Mouse (Mus musculus): Measurements from ENCODE around the gene Ehhadh. TPM values are rescaled to one million over a fixed set of nuclear protein-coding genes. Genes with fewer than 3 reads are reported as not detected.
"Not testable (repeated sequence)": the region's sequence is repeated elsewhere in the genome, so short reads cannot be mapped to it uniquely, and the experiment has no call there.

Gene Ehhadh
- total and polyA plus RNA-seq, 2 experiments from 2014 or later: 1.4 to 1.6 TPM

DNA sequence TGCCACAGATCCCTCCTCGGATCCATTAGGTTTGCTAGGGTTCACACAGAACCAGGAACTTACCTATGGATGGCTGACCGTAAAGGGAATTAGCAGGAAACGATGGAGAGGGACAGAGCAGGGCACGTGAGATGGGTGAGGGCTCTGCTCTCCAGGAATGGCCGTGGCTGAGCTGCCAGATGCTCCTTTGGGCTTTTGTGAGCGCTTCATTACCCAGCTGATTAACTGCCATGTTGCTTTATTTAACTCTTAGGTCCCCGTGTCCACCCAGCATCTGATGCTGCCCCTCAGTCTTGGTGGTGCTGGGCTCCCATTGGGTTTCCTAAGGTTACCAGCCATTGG lies 28.0 kb upstream of the Ehhadh start:
- Histone ChIP-seq H3K4me1 (ENCODE audit: insufficient read depth) (no peaks in the 10 kb centered on the region), H3K36me3 (ENCODE audit: insufficient read depth) (no peaks in the 10 kb centered on the region), H3K9ac (no peak overlapping the region), H3K4me2 (ENCODE audit: low read depth) (no peak overlapping the region), H3K4me3 (ENCODE audit: low read depth, low read length) (no peak overlapping the region), H3K27me3 (ENCODE audit: insufficient read depth, low read length) (no peaks in the 10 kb centered on the region), H3K27ac (ENCODE audit: low read depth, low read length) (no peak overlapping the region), H3K9me3 (ENCODE audit: low read length) (no peaks in the 10 kb centered on the region)
- ATAC-seq (0 out of 2 replicates have a peak, but pooled peaks have one; percentile 14), DNase-seq (no peak)
- 55% methylated on average over 7 of the region's 7 CpGs for WGBS
- no peak for TF ChIP-seq CTCF (IDR thresholded peaks at IDR 0.05; ENCODE audit: low read depth)

DNA sequence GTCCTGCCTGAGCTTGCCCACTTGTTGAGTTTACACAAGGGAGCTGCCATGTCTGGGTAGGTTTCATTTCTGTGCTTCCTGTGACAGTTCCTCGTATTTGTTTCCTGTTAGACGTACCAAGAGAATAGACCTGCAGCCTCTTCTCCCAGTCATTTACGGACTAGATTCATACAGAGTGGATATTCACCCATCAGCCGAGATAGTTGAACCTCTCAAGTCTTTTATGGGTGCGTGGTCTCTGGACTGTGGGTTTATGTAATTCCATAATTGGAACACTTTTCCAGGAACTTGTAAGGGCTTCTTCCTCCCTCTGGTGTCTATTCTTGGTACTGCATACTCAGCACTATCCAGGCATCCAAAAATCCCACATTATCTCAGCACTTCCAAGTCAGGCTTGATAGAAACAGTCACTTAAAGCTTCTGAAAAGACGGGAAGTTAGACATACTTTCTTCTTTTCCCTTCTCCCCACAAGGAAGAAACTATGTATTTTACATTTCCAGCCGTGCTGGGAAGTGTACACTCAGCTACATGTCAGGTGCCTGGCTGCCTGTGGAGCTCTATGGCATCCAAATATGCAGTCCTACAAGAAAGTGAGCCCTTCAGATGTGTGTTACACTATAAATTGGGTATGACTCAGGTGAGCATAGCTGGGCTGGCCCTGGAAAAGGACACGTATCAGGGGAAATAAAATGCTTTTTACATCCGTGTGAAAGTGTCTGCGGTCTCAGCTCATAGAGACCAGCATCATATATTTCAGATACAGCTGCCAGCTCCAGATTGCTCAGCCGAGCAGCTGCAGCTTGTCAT lies 27.5 kb upstream of the Ehhadh start:
- Histone ChIP-seq H3K4me3 (ENCODE audit: low read depth, low read length) (no peak overlapping the region), H3K27ac (ENCODE audit: low read depth, low read length) (no peak overlapping the region), H3K27me3 (ENCODE audit: insufficient read depth, low read length) (no peaks in the 10 kb centered on the region), H3K4me2 (ENCODE audit: low read depth) (no peak overlapping the region), H3K4me1 (ENCODE audit: insufficient read depth) (no peaks in the 10 kb centered on the region), H3K36me3 (ENCODE audit: insufficient read depth) (no peaks in the 10 kb centered on the region), H3K9ac (no peak overlapping the region), H3K9me3 (ENCODE audit: low read length) (no peaks in the 10 kb centered on the region)
- peak; percentile 89 for TF ChIP-seq CTCF (IDR thresholded peaks at IDR 0.05; ENCODE audit: low read depth)
- WGBS: 66% methylated on average over 11 of the region's 11 CpGs
- DNase-seq: peak; percentile 82
- ATAC-seq: peak; percentile 61

DNA sequence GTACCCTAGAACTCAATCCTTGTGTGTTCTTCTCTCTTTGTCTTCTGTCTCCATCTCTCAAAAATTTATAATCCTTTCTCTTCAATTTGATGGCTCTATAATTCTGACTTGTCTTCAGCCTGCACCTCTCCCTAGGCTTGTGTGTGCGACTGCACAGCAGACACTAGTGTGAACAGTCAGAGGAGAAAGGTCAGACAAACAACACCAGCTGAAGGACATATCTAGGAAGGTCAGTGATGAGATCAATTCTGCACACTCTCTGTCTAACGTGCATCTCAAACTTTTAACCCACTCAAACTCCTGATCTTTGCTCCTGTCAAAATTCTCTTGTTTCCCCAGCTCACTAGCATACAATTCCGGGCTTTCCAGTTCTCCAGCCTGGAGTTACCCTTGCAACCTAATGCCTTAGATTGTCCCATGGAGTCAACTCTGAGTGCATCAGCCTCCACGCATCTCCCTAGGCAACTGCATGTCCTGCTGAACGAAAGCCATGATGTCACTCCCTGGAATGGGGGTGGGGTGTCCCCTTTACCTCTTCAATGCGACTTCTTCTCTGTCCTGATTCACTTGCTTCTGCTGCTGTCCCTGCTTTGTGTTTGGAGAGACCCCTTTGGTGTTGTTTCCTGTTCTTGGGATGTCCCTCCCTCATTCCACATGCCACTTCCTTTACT lies 25.7 kb upstream of the Ehhadh start:
- H3K9ac ChIP-seq: no peak overlapping the region
- WGBS: 76% methylated on average over 6 of the region's 6 CpGs
- H3K4me2 ChIP-seq (ENCODE audit: low read depth): no peak overlapping the region
- no peaks in the 10 kb centered on the region for H3K27me3 ChIP-seq (ENCODE audit: insufficient read depth, low read length)
- ATAC-seq: no peak
- peaks cover 10% of the 10 kb centered on the region; the same call in 1 of the 2 replicates for H3K36me3 ChIP-seq (ENCODE audit: insufficient read depth)
- no peak overlapping the region for H3K27ac ChIP-seq (ENCODE audit: low read depth, low read length)
- no peaks in the 10 kb centered on the region for H3K9me3 ChIP-seq (ENCODE audit: low read length)
- DNase-seq: no peak
- no peak for TF ChIP-seq CTCF (IDR thresholded peaks at IDR 0.05; ENCODE audit: low read depth)
- no peak overlapping the region for H3K4me3 ChIP-seq (ENCODE audit: low read depth, low read length)
- H3K4me1 ChIP-seq (ENCODE audit: insufficient read depth): no peaks in the 10 kb centered on the region

DNA sequence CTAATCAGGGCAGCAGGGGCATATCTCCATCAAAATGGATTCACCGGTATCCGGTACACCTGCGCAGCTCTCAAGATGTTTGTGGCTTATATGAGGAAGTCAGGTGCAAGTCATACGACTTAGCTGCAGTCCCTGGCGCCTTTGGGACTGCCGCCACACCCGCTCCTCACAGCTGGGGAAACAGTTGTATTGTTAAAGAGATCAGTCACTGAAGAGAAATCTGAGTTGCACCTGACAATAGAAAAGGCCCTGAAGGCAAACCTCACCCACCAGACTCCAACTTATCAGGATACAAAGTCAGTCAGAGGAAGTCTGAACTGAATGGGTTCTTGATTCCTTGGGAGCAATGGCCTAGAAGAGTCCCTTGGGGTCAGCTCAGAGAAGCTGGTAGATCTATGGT lies 20.2 kb upstream of the Ehhadh start:
- peaks cover 25% of the 10 kb centered on the region for H3K36me3 ChIP-seq (ENCODE audit: insufficient read depth)
- ATAC-seq; H3K27ac ChIP-seq (ENCODE audit: low read depth, low read length); H3K9ac ChIP-seq; DNase-seq; H3K4me1 ChIP-seq (ENCODE audit: insufficient read depth); H3K9me3 ChIP-seq (ENCODE audit: low read length); H3K27me3 ChIP-seq (ENCODE audit: insufficient read depth, low read length); H3K4me2 ChIP-seq (ENCODE audit: low read depth); H3K4me3 ChIP-seq (ENCODE audit: low read depth, low read length): not testable (repeated sequence)
- 91% methylated on average over 7 of the region's 7 CpGs for WGBS

DNA sequence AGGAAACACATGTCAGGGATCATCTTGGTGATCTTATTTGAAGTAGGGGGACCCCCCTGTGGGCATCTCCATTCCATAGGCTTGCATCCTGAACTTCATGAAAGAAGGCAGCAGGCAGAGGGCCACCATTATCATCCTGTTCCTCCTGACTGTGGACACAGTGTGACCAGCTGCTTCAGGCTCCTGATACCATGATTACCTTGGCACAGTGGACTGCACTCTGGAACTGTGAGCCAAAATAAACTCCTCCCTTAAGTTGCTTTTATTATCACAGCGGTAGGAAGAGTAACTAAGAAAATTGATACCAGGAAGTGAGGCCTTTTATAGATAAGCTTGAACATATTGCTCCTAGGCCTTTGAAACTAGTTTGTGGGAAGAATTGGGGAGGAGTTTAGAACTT lies 19.3 kb upstream of the Ehhadh start:
- no peak for ATAC-seq
- no peak for DNase-seq
- H3K4me2 ChIP-seq (ENCODE audit: low read depth): no peak overlapping the region
- WGBS: 80% methylated on average over 1 of the region's 1 CpGs
- H3K9me3 ChIP-seq (ENCODE audit: low read length): no peaks in the 10 kb centered on the region
- H3K27ac ChIP-seq (ENCODE audit: low read depth, low read length): no peak overlapping the region
- no peak for TF ChIP-seq CTCF (IDR thresholded peaks at IDR 0.05; ENCODE audit: low read depth)
- H3K36me3 ChIP-seq (ENCODE audit: insufficient read depth): peaks cover 26% of the 10 kb centered on the region
- no peaks in the 10 kb centered on the region for H3K27me3 ChIP-seq (ENCODE audit: insufficient read depth, low read length)
- no peak overlapping the region for H3K9ac ChIP-seq
- H3K4me1 ChIP-seq (ENCODE audit: insufficient read depth): no peaks in the 10 kb centered on the region
- no peak overlapping the region for H3K4me3 ChIP-seq (ENCODE audit: low read depth, low read length)

DNA sequence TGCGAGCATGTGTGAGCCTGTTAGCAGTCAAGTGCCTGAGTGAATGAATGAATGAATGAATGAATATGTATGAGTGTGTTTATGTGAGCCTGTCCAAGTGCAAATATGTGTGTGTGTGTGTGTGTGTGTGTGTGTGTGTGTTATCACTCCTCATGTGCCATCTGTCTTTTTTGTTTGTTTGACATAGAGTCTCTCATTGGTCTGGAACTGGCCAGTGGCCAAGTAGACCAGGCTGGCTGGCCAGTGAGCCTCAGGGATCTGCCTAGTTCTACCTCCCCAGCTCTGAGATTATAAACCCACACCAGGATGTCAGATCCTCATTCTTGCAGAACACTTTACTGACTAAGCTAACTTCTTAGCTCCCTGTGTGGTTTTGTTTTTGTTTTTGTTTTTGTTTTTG lies 16.7 kb upstream of the Ehhadh start:
- Histone ChIP-seq H3K27me3 (ENCODE audit: insufficient read depth, low read length) (no peaks in the 10 kb centered on the region), H3K9ac (no peak overlapping the region), H3K4me3 (ENCODE audit: low read depth, low read length) (no peak overlapping the region), H3K4me2 (ENCODE audit: low read depth) (no peak overlapping the region), H3K9me3 (ENCODE audit: low read length) (no peaks in the 10 kb centered on the region), H3K4me1 (ENCODE audit: insufficient read depth) (no peaks in the 10 kb centered on the region), H3K27ac (ENCODE audit: low read depth, low read length) (no peak overlapping the region), H3K36me3 (ENCODE audit: insufficient read depth) (peaks cover 41% of the 10 kb centered on the region)
- WGBS: 72% methylated on average over 1 of the region's 1 CpGs
- TF ChIP-seq CTCF (IDR thresholded peaks at IDR 0.05; ENCODE audit: low read depth): no peak
- DNase-seq (no peak), ATAC-seq (no peak)

DNA sequence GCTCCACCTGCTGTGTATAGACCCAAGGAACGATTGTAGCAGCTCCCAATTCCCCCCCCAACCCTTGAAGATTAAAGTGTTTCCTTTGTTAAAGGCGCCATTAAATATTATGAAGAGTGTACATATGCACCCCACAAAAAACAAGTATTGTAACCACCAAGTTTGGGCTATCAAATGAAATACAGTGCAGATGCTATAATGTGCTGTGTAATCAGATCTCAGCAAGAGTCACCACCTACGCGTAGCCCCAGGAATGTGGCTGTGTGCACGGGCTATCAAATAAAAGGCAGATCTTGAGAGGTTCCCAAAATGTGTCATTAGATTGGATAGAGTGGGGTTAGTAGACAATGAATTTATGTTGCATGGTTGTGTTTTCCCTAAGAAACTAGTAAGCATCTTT lies 7.5 kb upstream of the Ehhadh start:
- Histone ChIP-seq H3K9me3 (ENCODE audit: low read length) (no peaks in the 10 kb centered on the region), H3K27ac (ENCODE audit: low read depth, low read length) (no peak overlapping the region), H3K4me1 (ENCODE audit: insufficient read depth) (no peaks in the 10 kb centered on the region), H3K4me3 (ENCODE audit: low read depth, low read length) (peak overlapping the region; percentile 93), H3K36me3 (ENCODE audit: insufficient read depth) (peaks cover 6% of the 10 kb centered on the region; the same call in 1 of the 2 replicates), H3K9ac (peak overlapping the region; percentile 80), H3K4me2 (ENCODE audit: low read depth) (peak overlapping the region; percentile 77), H3K27me3 (ENCODE audit: insufficient read depth, low read length) (no peaks in the 10 kb centered on the region)
- no peak for TF ChIP-seq CTCF (IDR thresholded peaks at IDR 0.05; ENCODE audit: low read depth)
- 11% methylated on average over 5 of the region's 5 CpGs for WGBS
- ATAC-seq (no peak; the same call in 1 of the 2 replicates), DNase-seq (peak; percentile 13)

All from forebrain, postnatal 0 days (tissue).